Mouse (Mus musculus) adrenal gland, adult 8-10 months (tissue): ENCODE measurements around the gene Vps54. TPM values are rescaled to one million over a fixed set of nuclear protein-coding genes. Genes with fewer than 3 reads are reported as not detected.

ENCODE experiments used
- DNase-seq: peaks from one replicate; pipeline ENCODE4 v3.0.0; 2022
- microRNA-seq, 2 experiments: library from miRNA; unstranded; fragments of <30 nt; microRNA quantifications; one replicate each; pipeline ENCODE4 v1.2.0; 2022
- total RNA-seq, 4 experiments: library from RNA; stranded (reverse); gene quantifications; 2 replicates each; pipeline ENCODE4 v1.2.4; 2022

The Vps54 gene
- total RNA-seq, 4 experiments from 2014 or later, result 29.9 to 43.6 (median 37.8) TPM

- DNase-seq, result no peak
Observed at GRCm38 (mm10) chr11:21339088-21339487, 100.0 kb downstream of the Vps54 start.

GRCm38 (mm10) chr11:21343490-21343889 lies 104.4 kb downstream of the Vps54 start:
- no peak for DNase-seq

- no peak for DNase-seq
Observed at GRCm38 (mm10) chr11:21346020-21346419, 106.9 kb downstream of the Vps54 start.

- no peak for DNase-seq
Observed at GRCm38 (mm10) chr11:21348890-21349289, 109.8 kb downstream of the Vps54 start.

- DNase-seq, result no peak
Observed at GRCm38 (mm10) chr11:21351296-21351695, 112.2 kb downstream of the Vps54 start.

GRCm38 (mm10) chr11:21363144-21363940 lies 124.3 kb downstream of the Vps54 start:
- DNase-seq, result no peak

GRCm38 (mm10) chr11:21368466-21368865 lies 129.4 kb downstream of the Vps54 start:
- no peak for DNase-seq

GRCm38 (mm10) chr11:21369248-21370016 lies 130.4 kb downstream of the Vps54 start:
- no peak for DNase-seq

- DNase-seq, result peak; percentile 66
Observed at GRCm38 (mm10) chr11:21370399-21371121, 131.5 kb downstream of the Vps54 start.

Small RNA genes lying within 50 kb of the gene (microRNA-seq; reads per million reads assigned to microRNA genes)
- 0 reads per million in 2 experiments for gene Mir1933

Other genes with a start within 250 kb of the Vps54 start
- 10 to 100 TPM; 15.8 to 22.7 (median 17.5) TPM for gene Peli1, start 148.0 kb upstream of the Vps54 start, total RNA-seq
- gene Ugp2, start 131.9 kb downstream of the Vps54 start, total RNA-seq, result 10 to 100 TPM; 48.6 to 87.2 (median 61.2) TPM